26 mouse cellular contexts compared by ENCODE assay signal in genomic region chr14:62198476-62199190, GRCm38 (mm10).
A peak's percentile ranks its signal among the peaks of the same experiment; 100 is the strongest.
DNase-seq lines count a peak whose midpoint lies in the region; ATAC-seq and TF ChIP-seq lines count a peak whose summit lies in the region.
"Had no signal": no experiment of that assay in that cellular context is flagged by ENCODE, and none has a peak within 500 bp of the region (broad histone marks: within the 10 kb centered on the region; RNA-seq: fewer than 3 reads in every experiment).

No protein-coding gene starts in this region.

- DNase-seq in hindbrain, embryonic 11.5 days (ENCODE audit: low spot score), result peak; percentile 31
- DNase-seq in hindbrain, postnatal 0 days (ENCODE audit: low spot score), result no peak
- peak; percentile 22 for DNase-seq in kidney, adult 9 months
- DNase-seq in kidney, postnatal 14 days, result no peak
- DNase-seq in embryo, embryonic 10 days (ENCODE audit: low spot score), result peak; percentile 57
- DNase-seq in embryonic facial prominence, embryonic 10.5 days (ENCODE audit: low spot score), result peak; percentile 36
- no peak for DNase-seq in gastrocnemius, adult 8-10 months (ENCODE audit: low spot score in 2 of 2)
- no peak for DNase-seq in urinary bladder, postnatal 36 days (ENCODE audit: low spot score in 2 of 2)
- DNase-seq: adrenal gland, postnatal 10 days; cerebellum, adult 8-10 months; cerebellum, postnatal 25 days; gastrocnemius, postnatal 36 days; heart, adult 18-20 months; heart, postnatal 36 days; right cerebral cortex, postnatal 4 days; thymus, adult 2 months; thymus, postnatal 36 days had no signal

- 46% methylated on average over 6 of the region's 6 CpGs for WGBS in hindbrain, embryonic 11.5 days
- WGBS in hindbrain, postnatal 0 days, result 68% methylated on average over 6 of the region's 6 CpGs
- 37% methylated on average over 6 of the region's 6 CpGs for WGBS in embryonic facial prominence, embryonic 10.5 days

- no peaks in the 10 kb centered on the region for H3K4me1 ChIP-seq in hindbrain, embryonic 11.5 days (replicated peaks; ENCODE audit: control insufficient read depth, insufficient read depth, low read length)
- H3K4me1 ChIP-seq in hindbrain, postnatal 0 days (ENCODE audit: insufficient read depth, low read length), result 0 out of 2 replicates have a peak, but pooled peaks cover 4% of the 10 kb centered on the region
- peaks cover 31% of the 10 kb centered on the region for H3K4me1 ChIP-seq in embryonic facial prominence, embryonic 10.5 days
- H3K4me1 ChIP-seq: hindbrain, embryonic 15.5 days; lung, embryonic 15.5 days; midbrain, embryonic 15.5 days had no signal

- no peak for ATAC-seq in hindbrain, embryonic 11.5 days (ENCODE audit: low FRiP score)
- ATAC-seq in hindbrain, postnatal 0 days, result no peak
- ATAC-seq: forebrain, embryonic 14.5 days; midbrain, embryonic 15.5 days; Patski had no signal

- no peak overlapping the region for H3K4me3 ChIP-seq in hindbrain, embryonic 11.5 days (ENCODE audit: low read depth, low read length)
- no peak overlapping the region for H3K4me3 ChIP-seq in hindbrain, postnatal 0 days (ENCODE audit: low read length)
- H3K4me3 ChIP-seq in embryonic facial prominence, embryonic 10.5 days, result no peak overlapping the region
- H3K4me3 ChIP-seq: hindbrain, embryonic 15.5 days; limb, embryonic 13.5 days; lung, embryonic 15.5 days; midbrain, embryonic 15.5 days had no signal

- no peaks in the 10 kb centered on the region for H3K27me3 ChIP-seq in hindbrain, embryonic 11.5 days (ENCODE audit: control insufficient read depth, insufficient read depth, low read length)
- no peaks in the 10 kb centered on the region for H3K27me3 ChIP-seq in hindbrain, postnatal 0 days (ENCODE audit: insufficient read depth, low read length)
- no peaks in the 10 kb centered on the region for H3K27me3 ChIP-seq in embryonic facial prominence, embryonic 10.5 days (replicated peaks; ENCODE audit: low read depth, poor library complexity, severe bottlenecking)
- H3K27me3 ChIP-seq: hindbrain, embryonic 15.5 days; limb, embryonic 13.5 days; lung, embryonic 15.5 days; midbrain, embryonic 15.5 days had no signal

- H3K9ac ChIP-seq in hindbrain, embryonic 11.5 days (ENCODE audit: low read depth, low read length), result no peak overlapping the region
- no peak overlapping the region for H3K9ac ChIP-seq in hindbrain, postnatal 0 days (replicated peaks; ENCODE audit: low read length)
- H3K9ac ChIP-seq: hindbrain, embryonic 15.5 days; limb, embryonic 13.5 days; lung, embryonic 15.5 days; midbrain, embryonic 15.5 days had no signal

- TF ChIP-seq CTCF in hindbrain, postnatal 0 days (IDR thresholded peaks at IDR 0.05; ENCODE audit: low read depth), result no peak

- H3K4me2 ChIP-seq in hindbrain, embryonic 11.5 days (replicated peaks; ENCODE audit: low read depth, low read length), result no peak overlapping the region
- no peak overlapping the region for H3K4me2 ChIP-seq in hindbrain, postnatal 0 days (ENCODE audit: low read depth, low read length)
- H3K4me2 ChIP-seq: heart, embryonic 11.5 days; hindbrain, embryonic 15.5 days; limb, embryonic 13.5 days; liver, embryonic 11.5 days; lung, embryonic 15.5 days; midbrain, embryonic 15.5 days had no signal

- H3K27ac ChIP-seq in hindbrain, embryonic 11.5 days (ENCODE audit: low read depth, low read length), result no peak overlapping the region
- H3K27ac ChIP-seq in hindbrain, postnatal 0 days, result no peak overlapping the region
- no peak overlapping the region; the same call in 1 of the 2 replicates for H3K27ac ChIP-seq in embryonic facial prominence, embryonic 10.5 days (replicated peaks)
- H3K27ac ChIP-seq: hindbrain, embryonic 15.5 days; kidney, postnatal 0 days; limb, embryonic 13.5 days; lung, embryonic 15.5 days; midbrain, embryonic 15.5 days had no signal

- H3K36me3 ChIP-seq in hindbrain, embryonic 11.5 days (ENCODE audit: control insufficient read depth, insufficient read depth, low read length), result no peaks in the 10 kb centered on the region
- no peaks in the 10 kb centered on the region for H3K36me3 ChIP-seq in hindbrain, postnatal 0 days (ENCODE audit: insufficient read depth, low read length)
- no peaks in the 10 kb centered on the region for H3K36me3 ChIP-seq in embryonic facial prominence, embryonic 10.5 days (replicated peaks)
- H3K36me3 ChIP-seq: hindbrain, embryonic 15.5 days; limb, embryonic 13.5 days; lung, embryonic 15.5 days; midbrain, embryonic 15.5 days had no signal

- no peaks in the 10 kb centered on the region for H3K9me3 ChIP-seq in hindbrain, embryonic 11.5 days (ENCODE audit: control insufficient read depth, low read length)
- H3K9me3 ChIP-seq in hindbrain, postnatal 0 days (ENCODE audit: low read length), result no peaks in the 10 kb centered on the region
- no peaks in the 10 kb centered on the region for H3K9me3 ChIP-seq in embryonic facial prominence, embryonic 10.5 days
- H3K9me3 ChIP-seq: hindbrain, embryonic 15.5 days; limb, embryonic 13.5 days; lung, embryonic 15.5 days; midbrain, embryonic 15.5 days had no signal

Comparison
In these comparisons a context has a peak if more than half of its experiments do, and no peak if none do; other contexts are left out.
1. DNase-seq: peak in hindbrain, embryonic 11.5 days (single experiment), kidney, adult 9 months (single experiment), embryo, embryonic 10 days (single experiment) and embryonic facial prominence, embryonic 10.5 days (single experiment); none in hindbrain, postnatal 0 days (single experiment), kidney, postnatal 14 days (single experiment), gastrocnemius, adult 8-10 months (0 of 2) and urinary bladder, postnatal 36 days (0 of 2).